Mouse (Mus musculus): ENCODE results near the gene Mtrf1l.

DNA sequence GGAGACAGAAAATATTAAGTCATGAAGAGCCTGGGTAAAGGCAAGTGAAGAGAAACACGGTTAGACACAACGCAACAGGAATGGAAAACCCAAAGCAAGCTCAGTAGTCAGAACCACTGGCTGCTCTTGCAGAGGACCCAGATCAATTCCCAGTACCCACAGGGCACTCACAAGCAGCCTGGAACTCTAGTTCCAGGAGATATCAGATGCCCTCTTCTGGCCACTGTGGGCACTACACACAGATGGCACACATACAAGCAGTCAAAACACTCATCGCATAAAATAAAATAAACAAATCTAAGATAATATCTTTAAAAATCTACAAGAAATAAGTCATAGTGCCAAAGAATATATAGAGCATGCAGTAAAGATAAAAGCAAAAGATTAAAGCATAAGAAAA, 39.0 kb upstream of the Mtrf1l start:
- TF ChIP-seq HCFC1 (IDR thresholded peaks at IDR 0.05; ENCODE audit: borderline replicate concordance, insufficient read depth, low read length) = no peak
- no peak for TF ChIP-seq CHD2 (IDR thresholded peaks at IDR 0.05; ENCODE audit: low read depth, low read length)
- TF ChIP-seq ZNF384 (IDR thresholded peaks at IDR 0.05; ENCODE audit: low read depth, low read length) = no peak
- no peak for TF ChIP-seq MAFK (IDR thresholded peaks at IDR 0.05; ENCODE audit: insufficient read depth, low read depth, low read length)
- TF ChIP-seq ZC3H11A (IDR thresholded peaks at IDR 0.05; ENCODE audit: borderline replicate concordance, low read depth, low read length) = no peak

Measured in ES-E14 (cell line).